Mouse (Mus musculus): ENCODE data around the gene Rnf152. TPM values are rescaled to one million over a fixed set of nuclear protein-coding genes. Genes with fewer than 3 reads are reported as not detected.

Rnf152 gene
- 1 to 10 TPM; 2.9 to 3.4 TPM for total RNA-seq (2021)
- long read RNA-seq, experiment 1, full-length matches to known transcripts, result 1 of 2 reads
- long read RNA-seq, experiment 1, partial matches to known transcripts, result 0 of 2 reads
- long read RNA-seq, experiment 1, other reads (novel, unspliced or antisense), result 1 of 2 reads
- long read RNA-seq, experiment 2, result 0 reads

DNA sequence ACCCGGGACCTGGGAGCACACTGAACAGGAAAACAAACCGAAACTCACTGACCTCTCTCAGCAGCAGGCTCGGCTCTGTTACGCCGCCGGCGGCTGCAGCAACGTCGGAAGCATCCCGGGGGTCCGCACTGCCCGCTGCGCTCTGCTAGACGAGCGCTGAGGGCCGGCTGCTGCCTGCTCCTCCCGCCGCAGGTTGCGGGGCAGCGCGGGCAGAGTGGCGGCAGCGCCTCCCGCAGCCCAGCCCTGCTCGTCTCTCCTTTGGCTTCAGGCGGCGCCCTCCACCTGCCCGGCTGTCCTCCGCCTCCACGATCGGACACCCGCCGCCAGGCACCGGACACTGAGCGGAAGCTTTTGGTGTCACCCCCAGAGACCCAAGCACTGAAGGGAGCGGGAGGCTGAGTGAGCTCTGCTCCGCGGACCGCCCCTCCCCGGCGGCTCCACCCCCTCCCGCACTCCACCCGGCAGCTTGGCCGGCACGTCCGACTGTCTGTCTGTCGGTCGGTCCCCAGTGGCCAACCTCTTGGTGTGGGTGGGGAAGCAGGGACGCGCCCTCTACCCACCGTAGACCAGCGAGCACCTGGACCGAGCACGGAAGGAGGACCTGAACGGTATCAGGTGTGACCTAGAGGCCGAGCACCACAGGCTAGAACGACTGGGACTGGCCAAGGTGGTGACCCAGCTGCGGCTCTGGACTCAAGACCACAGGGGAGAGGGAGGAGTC, at the start of gene Rnf152:
TSS of gene Rnf152 (minus strand) at position 420 of the 721 bp plus-strand sequence.
- peak; percentile 67 to 81 for DNase-seq

- no peak for DNase-seq
Measured at GRCm38 (mm10) chr1:105402853-105403252, 46.3 kb upstream of the Rnf152 start.

GRCm38 (mm10) chr1:105384141-105384937, 27.8 kb upstream of the Rnf152 start:
- peak; percentile 20 to 35 for DNase-seq

DNA sequence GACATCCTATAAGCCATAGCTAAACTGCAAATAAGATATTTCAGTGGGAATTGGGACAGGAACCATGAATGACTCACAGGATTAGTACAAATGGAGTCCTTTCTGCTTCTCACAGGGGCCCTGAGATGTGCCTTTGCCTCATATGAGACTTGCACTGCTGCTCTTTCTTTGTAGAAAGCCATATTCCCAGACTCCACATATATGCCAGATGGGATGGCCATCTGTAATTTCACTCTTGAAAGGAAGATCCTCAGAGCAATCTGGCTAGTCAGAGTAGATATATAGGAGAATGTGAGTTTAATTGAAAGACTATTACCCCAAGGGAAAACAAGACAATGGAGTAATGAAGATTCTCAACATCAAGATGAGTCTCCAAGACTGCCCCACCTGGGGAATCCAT, 21.0 kb upstream of the Rnf152 start:
- DNase-seq, result no peak

DNA sequence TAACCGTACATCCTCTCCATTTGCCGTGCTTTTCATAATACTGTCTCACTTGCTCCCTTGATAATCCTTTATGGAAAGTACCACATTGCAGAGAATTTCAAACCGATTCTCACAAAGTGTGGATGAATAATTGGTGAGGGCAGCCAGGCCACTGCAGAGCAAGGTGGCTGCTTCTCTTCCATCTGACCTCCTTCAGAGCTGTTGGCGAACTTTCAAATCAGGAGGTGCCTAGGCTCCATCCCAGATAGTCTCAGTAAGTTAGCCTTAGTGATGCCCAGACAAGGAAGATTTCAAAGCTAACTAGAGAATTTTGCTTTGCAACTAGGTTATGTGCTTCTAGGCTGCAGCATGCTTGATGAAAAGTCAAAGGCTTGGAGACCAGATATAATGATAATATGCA, 18.1 kb upstream of the Rnf152 start:
- no peak for DNase-seq

DNA sequence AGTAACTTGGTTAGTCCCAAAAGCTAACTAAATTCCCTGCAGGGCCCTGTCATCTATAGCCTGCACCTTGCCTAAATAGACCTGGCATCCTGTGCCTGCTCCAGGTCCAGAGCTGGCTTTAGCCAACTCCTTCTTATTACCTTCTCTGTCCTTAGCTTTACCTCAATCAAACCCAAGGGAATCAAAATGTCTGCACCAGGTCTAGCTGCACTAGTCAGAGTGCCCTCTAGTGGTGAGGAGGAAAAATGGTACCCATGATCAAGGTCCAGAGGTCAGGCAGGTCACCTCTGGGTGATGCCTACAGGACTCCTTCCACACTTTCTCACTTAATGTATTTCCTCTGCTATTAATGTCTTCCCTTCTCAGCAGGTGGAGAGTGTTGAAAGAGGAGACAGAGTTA, 6.2 kb upstream of the Rnf152 start:
- DNase-seq, result no peak

DNA sequence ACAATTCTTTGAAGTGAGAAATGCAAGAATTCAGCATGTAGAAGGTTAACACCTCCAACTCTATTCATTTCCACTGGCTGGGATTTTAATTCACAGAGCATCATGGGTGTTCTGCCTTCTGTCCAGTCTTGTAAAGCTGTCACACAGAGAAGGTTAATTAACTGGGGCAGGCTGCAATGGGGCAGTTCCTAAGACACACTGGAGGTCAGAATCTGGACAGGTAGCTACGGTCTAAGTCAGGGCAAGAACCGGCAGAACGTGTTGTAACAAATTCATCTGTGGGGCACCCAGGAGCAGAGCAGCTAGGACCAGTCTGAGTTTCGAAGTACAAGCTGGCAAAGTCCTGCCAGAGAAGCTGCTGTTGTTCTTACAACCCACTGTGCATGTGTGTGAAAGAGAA, 2.4 kb upstream of the Rnf152 start:
- no peak for DNase-seq

DNA sequence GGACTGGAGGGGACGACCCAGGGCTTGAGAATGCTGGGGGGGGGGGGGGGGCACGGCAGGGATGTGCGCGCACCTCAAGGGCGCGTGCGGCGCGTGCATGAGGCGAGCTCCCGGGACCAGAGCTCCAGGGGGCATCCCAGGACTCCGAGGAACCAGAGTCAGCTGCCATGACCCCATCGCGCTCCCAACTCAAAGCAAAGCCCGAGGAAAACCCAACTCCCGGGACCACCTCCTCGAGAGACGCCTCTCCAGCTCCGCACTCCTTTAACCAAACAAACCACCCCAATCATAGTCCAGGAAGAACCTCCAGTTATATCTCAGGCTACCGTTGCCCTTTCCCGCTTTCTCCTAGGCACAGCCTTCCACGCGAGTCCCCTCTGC, 610 bp downstream of the Rnf152 start:
- peak; percentile 5 to 17 for DNase-seq

DNA sequence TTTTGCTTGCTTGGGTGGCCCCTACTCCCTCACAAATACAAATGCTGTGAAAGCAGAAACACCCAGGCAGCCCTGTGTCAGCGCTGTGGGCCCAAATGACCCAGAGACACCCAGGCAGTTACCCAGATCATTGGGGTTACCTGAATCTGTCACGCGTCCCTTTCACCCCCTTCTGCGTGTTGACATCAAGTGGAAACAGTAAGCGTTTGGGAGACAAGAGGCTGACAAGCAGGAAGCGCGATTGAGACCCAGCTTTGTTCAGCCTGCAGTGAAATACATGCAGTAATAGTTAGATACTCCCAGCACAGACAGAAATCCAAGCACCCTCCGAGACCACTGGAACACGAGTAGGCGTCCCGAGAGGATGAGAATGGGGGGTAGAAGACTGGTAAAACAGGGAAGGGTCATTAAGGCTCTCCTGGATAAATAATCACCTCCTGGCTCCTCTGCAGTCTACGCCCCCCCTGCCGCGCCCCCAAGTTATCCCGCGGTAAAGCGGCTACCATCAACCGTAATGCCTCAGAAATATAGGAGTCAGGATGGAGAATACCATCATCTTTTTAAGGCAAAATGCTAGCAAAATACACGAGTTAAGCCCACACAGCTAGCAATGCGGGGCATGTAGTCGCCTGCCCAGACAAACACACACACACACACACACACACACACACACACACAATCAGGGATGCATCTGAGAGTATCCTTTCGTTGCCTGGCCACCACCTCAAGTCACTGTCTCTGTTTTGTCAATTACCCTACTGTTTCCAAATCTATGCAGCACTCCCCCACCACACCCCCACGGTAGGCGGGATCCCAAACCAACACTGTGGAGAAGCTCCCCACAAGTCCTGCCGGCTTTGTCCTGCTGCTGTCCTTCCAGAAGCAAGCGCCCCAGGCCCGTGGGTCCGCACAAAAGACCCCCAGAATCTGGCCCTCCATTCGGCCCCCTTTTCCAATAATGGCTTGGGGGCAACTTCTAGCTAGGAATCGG, 1.3 kb downstream of the Rnf152 start:
- DNase-seq, result peak; percentile 25 to 39

DNA sequence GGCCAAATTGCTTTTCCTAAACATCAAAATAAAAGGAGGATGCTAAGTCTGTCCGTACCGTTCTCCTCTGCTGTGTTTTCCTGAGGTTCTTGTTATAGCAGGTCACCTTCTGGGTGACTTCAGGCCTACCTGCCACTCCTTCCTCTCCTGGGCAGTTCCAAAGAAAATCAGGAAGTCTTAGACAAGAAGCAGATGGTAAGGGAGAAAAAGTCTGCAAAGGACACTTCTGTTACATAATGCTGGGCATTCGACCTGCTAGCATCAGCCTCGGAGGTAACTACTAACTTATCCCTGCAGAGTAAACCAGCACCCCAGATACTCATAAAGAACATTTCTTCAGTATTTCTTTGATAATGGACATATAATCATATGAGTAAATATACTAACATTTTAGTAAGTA, 4.7 kb downstream of the Rnf152 start:
- no peak for DNase-seq

- no peak for DNase-seq
Measured at GRCm38 (mm10) chr1:105342305-105342704, 14.2 kb downstream of the Rnf152 start.

- no peak for DNase-seq
Measured at GRCm38 (mm10) chr1:105340943-105341342, 15.6 kb downstream of the Rnf152 start.

DNA sequence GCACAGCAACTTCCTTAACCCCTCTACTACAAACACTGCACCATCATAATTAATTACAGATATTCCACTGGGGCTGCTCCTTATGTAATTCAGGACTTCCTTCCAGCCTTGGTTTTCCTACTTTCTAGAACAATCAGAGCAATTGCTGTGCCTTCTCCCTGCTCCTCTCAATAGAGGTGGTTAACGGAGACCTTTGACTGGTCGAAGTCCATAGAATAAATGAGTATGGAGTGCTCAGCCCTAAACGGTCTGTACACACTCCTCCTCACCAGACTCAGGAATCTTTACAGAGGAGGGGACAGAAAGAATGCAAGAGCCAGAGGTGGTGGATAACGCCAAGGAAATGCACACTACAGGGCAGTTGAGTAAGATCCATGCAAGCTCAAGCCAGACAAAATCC, 19.1 kb downstream of the Rnf152 start:
- DNase-seq, result no peak

DNA sequence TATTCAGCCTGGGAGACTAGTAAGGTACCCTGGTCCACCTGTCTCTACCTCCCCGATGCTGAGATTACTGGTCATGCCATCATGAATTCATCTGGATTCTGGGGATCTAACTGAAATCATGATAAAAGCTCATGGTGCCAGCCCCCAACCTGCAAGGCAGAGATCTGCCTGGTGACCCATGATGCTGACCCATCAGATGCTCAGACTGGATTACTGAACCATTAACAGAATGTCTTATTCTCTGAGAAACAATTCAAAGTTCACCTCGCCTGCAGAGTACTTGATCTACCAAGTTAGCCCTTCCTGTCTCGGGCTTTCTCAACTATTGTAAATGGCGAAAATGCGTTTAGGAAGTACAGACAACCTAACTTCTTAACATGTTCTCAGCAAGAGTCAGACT, 20.4 kb downstream of the Rnf152 start:
- no peak for DNase-seq

- no peak for DNase-seq
Measured at GRCm38 (mm10) chr1:105332087-105332731, 24.3 kb downstream of the Rnf152 start.

DNA sequence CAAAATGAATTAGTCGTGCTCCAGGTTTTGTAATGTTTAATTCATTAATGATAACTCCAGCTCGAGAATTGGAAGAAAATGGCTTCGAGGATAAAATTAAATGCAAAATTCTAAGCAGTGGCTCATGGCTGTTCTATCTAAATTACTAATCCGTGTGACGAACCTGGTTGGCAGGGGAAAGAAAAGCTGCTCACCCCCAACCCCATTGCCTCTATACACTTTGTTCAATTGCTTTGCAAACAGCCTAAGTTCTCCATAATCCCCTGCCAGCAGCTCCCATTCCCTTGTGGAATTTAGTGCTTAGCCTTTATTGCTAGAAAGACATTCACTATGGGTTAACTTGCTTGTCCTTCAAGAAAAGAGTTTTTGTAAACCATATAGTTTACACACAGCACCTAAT, 24.9 kb downstream of the Rnf152 start:
- no peak for DNase-seq

GRCm38 (mm10) chr1:105330581-105331320, 25.8 kb downstream of the Rnf152 start:
- no peak for DNase-seq

GRCm38 (mm10) chr1:105327789-105328188, 28.7 kb downstream of the Rnf152 start:
- DNase-seq, result no peak

DNA sequence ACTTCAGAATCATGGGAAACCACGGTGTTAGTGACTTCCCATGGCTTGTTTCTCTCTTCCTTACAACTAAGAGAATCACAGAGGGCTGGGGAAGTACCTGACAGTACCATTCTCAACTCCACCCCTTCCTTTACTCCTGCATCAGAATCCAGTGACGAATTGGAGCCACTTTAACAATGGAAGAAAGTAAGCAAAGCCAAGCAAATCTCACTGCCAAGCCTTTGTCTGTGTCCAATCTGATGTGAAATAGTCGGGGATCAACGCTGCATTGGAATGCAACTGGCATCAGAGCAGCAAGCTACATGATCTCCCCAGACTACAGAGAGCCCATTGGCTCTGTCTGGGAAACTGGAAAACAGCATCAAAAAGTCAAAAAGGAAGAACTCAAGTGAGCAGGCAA, 31.9 kb downstream of the Rnf152 start:
- DNase-seq, result no peak

GRCm38 (mm10) chr1:105314010-105314800, 42.3 kb downstream of the Rnf152 start:
- DNase-seq, result no peak

Measured in adrenal gland, postnatal 36 days (tissue).